Mouse (Mus musculus) heart, embryonic 16.5 days (tissue): ENCODE measurements at regions not wholly inside any gene's neighbourhood (a gene's known extent, or its start where the extent isn't known, plus 50 kb on each side); places are given as distances from the start of the nearest gene placed in this dataset.

ENCODE experiments used
- ATAC-seq: fragments of 200-750 bp; cut with Nextera tagmentation; replicated peaks from 2 replicates; pipeline ENCODE4 v1.8.0; 2017; ENCODE audit warnings: moderate number of reproducible peaks; ENCODE audit not compliant: insufficient read depth, low FRiP score; ENCODE audit errors: extremely low read depth
- H3K27ac ChIP-seq: fragments of 300-500 bp; sonication (generic); 2 replicates; pipeline ENCODE4 v1.5.1; 2014; ENCODE audit warnings: mild to moderate bottlenecking, low read length, control low read depth, moderate library complexity
- H3K27me3 ChIP-seq: fragments of 300-500 bp; sonication (generic); 2 replicates; pipeline ENCODE4 v1.6.1; 2014; ENCODE audit warnings: low read length, mixed read lengths; ENCODE audit not compliant: control insufficient read depth, insufficient read depth
- H3K36me3 ChIP-seq: fragments of 300-500 bp; sonication (generic); 2 replicates; pipeline ENCODE4 v1.6.1; 2014; ENCODE audit not compliant: control insufficient read depth, insufficient read depth
- H3K4me1 ChIP-seq: fragments of 300-500 bp; sonication (generic); 2 replicates; pipeline ENCODE4 v1.6.1; 2014; ENCODE audit warnings: low read length, mixed read lengths; ENCODE audit not compliant: control insufficient read depth, insufficient read depth
- H3K4me2 ChIP-seq: fragments of 300-500 bp; sonication (generic); 2 replicates; pipeline ENCODE4 v1.6.1; 2014; ENCODE audit warnings: low read depth, mild to moderate bottlenecking, control low read depth, low read length
- H3K4me3 ChIP-seq: fragments of 300-500 bp; sonication (generic); 2 replicates; pipeline ENCODE4 v1.5.1; 2014; ENCODE audit warnings: mild to moderate bottlenecking, control low read depth, low read length
- H3K9ac ChIP-seq: fragments of 300-500 bp; sonication (generic); 2 replicates; pipeline ENCODE4 v1.6.1; 2014; ENCODE audit warnings: low read length, control low read depth
- H3K9me3 ChIP-seq: fragments of 300-500 bp; sonication (generic); replicated peaks from 2 replicates; pipeline ENCODE4 v1.6.1; 2016; ENCODE audit warnings: low read length; ENCODE audit not compliant: control insufficient read depth
- WGBS: fragments of 180-500 bp; shearing (Covaris S2); extraction: QIAGEN DNeasy Blood & Tissue Kit; methylation state at CpG from one replicate; pipeline ENCODE4 v1.1.7; 2014; 5-methylcytosine and 5-hydroxymethylcytosine counted together

DNA sequence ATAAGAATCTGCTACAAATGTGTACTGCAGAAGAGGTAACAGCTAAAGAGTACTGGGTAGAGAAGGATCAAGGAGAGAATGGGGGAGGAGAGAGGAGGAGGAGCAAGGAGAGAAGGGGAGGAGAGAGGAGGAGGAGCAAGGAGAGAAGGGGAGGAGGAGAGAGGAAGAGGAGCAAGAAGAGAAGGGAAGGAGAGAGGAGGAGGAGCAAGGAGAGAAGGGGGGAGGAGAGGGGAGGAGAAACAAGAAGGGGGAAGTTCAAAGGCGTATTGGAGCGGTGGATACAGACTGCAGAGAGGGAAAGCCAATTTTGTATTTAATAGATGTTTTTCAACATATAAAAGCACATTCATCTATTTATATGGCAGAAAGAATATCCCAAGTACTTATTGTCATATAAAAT lies 407.6 kb downstream of the Rnd3 start:
- Histone ChIP-seq H3K4me2 (no peak overlapping the region), H3K27me3 (no peaks in the 10 kb centered on the region), H3K36me3 (no peaks in the 10 kb centered on the region), H3K9ac (no peak overlapping the region), H3K9me3 (no peaks in the 10 kb centered on the region), H3K4me1 (no peaks in the 10 kb centered on the region), H3K4me3 (no peak overlapping the region), H3K27ac (no peak overlapping the region)
- no peak for ATAC-seq
- 63% methylated on average over 2 of the region's 2 CpGs for WGBS

DNA sequence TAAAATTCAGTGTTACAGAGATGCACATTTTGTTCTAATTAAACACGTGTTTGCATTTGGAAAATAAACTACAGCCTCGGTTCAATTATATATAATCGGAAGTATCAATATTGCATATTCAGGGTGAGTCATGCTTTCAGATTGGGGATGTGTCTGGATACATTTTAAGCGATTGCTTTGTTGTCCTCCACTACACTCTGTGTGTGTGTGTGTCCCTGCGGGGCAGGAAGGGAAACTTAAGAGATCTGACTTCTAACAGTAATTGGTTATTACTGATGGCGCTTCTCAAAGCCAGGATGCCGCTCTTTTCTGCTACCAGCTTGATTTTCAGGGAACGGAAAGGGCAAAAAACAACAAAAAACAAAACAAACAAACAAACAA lies 409.3 kb downstream of the Rnd3 start:
- H3K27me3 ChIP-seq = no peaks in the 10 kb centered on the region
- no peak overlapping the region for H3K4me3 ChIP-seq
- WGBS = 84% methylated on average over 8 of the region's 8 CpGs
- ATAC-seq = no peak
- H3K9me3 ChIP-seq = no peaks in the 10 kb centered on the region
- H3K9ac ChIP-seq = no peak overlapping the region
- H3K27ac ChIP-seq = no peak overlapping the region
- H3K36me3 ChIP-seq = no peaks in the 10 kb centered on the region
- no peak overlapping the region for H3K4me2 ChIP-seq
- H3K4me1 ChIP-seq = no peaks in the 10 kb centered on the region

- Histone ChIP-seq H3K4me3 (no peak overlapping the region), H3K9me3 (no peaks in the 10 kb centered on the region), H3K36me3 (no peaks in the 10 kb centered on the region), H3K4me2 (no peak overlapping the region), H3K27ac (no peak overlapping the region), H3K27me3 (no peaks in the 10 kb centered on the region), H3K4me1 (no peaks in the 10 kb centered on the region), H3K9ac (no peak overlapping the region)
- WGBS = 73% methylated on average over 8 of the region's 8 CpGs
- no peak for ATAC-seq
Measured at GRCm38 (mm10) chr2:50738936-50739598, 409.8 kb downstream of the Rnd3 start.

- Histone ChIP-seq H3K36me3 (no peaks in the 10 kb centered on the region), H3K9ac (no peak overlapping the region), H3K4me3 (no peak overlapping the region), H3K4me2 (no peak overlapping the region), H3K4me1 (no peaks in the 10 kb centered on the region), H3K27ac (no peak overlapping the region), H3K9me3 (no peaks in the 10 kb centered on the region), H3K27me3 (no peaks in the 10 kb centered on the region)
- 79% methylated on average over 9 of the region's 9 CpGs for WGBS
- no peak for ATAC-seq
Measured at GRCm38 (mm10) chr2:50737706-50738105, 411.2 kb downstream of the Rnd3 start.

- 63% methylated on average over 11 of the region's 11 CpGs for WGBS
Measured at GRCm38 (mm10) chr2:50735029-50735428, 413.9 kb downstream of the Rnd3 start.

DNA sequence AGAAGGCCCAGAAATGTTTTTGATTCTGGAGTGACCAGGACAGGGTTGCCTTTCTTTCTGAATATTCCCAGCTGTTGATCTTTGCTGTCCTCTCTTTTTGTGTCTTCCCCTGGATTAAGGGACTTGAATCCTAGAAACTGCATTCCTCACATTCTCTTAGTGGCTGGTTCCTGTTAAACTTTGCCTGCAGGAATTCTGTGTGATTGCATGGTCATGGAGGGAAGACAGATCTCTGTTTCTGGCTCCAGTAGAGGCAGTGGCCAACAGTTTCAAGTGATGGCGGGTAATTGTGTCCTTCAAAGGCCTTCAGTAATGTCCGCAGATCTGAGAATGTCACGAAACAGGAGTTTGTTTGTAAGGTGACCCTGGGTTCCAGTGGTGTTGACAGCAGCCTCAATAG lies 410.1 kb upstream of the Mmadhc start:
- Histone ChIP-seq H3K4me2 (no peak overlapping the region), H3K9me3 (no peaks in the 10 kb centered on the region), H3K27me3 (no peaks in the 10 kb centered on the region), H3K36me3 (no peaks in the 10 kb centered on the region), H3K27ac (no peak overlapping the region), H3K4me3 (no peak overlapping the region), H3K4me1 (peaks cover 7% of the 10 kb centered on the region), H3K9ac (no peak overlapping the region)
- ATAC-seq = no peak
- 25% methylated on average over 3 of the region's 3 CpGs for WGBS

More at GRCm38 (mm10) chr2:50735029-50735428, 413.9 kb downstream of the Rnd3 start:
- Histone ChIP-seq H3K27me3 (no peaks in the 10 kb centered on the region), H3K36me3 (no peaks in the 10 kb centered on the region), H3K9ac (no peak overlapping the region), H3K4me1 (no peaks in the 10 kb centered on the region), H3K4me2 (no peak overlapping the region), H3K9me3 (no peaks in the 10 kb centered on the region), H3K27ac (no peak overlapping the region), H3K4me3 (no peak overlapping the region)
- ATAC-seq = no peak

GRCm38 (mm10) chr2:50704297-50704696 lies 407.7 kb upstream of the Mmadhc start:
- Histone ChIP-seq H3K36me3 (no peaks in the 10 kb centered on the region), H3K27me3 (no peaks in the 10 kb centered on the region), H3K4me3 (no peak overlapping the region), H3K27ac (peak overlapping the region; percentile 27; the same call in 1 of the 2 replicates), H3K4me1 (peaks cover 13% of the 10 kb centered on the region), H3K4me2 (no peak overlapping the region), H3K9me3 (no peaks in the 10 kb centered on the region), H3K9ac (no peak overlapping the region)
- 45% methylated on average over 3 of the region's 3 CpGs for WGBS
- no peak; the same call in 1 of the 2 replicates for ATAC-seq

DNA sequence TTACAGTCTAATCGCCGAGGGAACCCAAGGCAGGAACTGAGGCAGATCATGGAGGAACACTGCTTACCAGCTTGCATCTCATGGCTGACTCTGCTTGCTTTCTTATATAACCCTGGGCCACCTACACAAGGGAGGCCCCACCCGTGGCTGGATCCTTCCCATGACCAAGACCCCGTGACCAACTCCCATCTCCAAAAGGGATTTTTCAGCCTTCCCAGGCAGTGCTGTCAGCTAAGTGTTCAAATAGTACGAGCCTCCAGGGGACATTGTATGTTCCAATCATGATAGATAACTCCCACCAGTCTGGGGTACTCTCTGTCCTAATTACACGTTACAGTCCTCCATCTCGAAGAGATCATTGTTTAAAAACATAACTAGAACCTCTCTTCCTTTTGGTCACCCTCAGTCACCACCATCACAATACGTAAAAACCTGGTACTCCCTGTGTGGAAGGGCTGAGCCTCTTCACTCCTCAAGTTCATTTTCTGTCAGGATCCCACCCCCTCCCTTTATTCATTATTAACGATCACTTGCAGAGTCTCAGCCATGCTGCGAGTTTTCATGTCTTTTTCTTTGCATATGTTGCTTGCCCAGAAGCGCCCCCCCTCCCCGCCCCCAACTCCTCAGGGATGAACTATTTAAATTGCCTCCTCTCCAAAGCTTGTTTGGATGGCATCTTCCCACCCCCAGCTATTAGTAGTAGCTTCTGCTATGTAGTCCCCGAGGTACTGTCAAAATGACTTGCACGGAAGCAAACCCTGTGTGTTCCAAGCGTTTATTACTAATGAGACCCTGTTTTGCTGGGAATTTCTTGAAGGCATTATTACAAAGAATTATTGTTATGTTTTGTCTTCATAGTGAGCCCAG lies 406.2 kb upstream of the Mmadhc start:
- Histone ChIP-seq H3K27ac (no peak overlapping the region), H3K4me1 (peaks cover 17% of the 10 kb centered on the region), H3K36me3 (no peaks in the 10 kb centered on the region), H3K9me3 (no peaks in the 10 kb centered on the region), H3K4me3 (no peak overlapping the region), H3K27me3 (no peaks in the 10 kb centered on the region), H3K9ac (no peak overlapping the region), H3K4me2 (no peak overlapping the region)
- no peak for ATAC-seq
- 85% methylated on average over 15 of the region's 15 CpGs for WGBS

- no peak overlapping the region for H3K27ac ChIP-seq
- no peak for ATAC-seq
Measured at GRCm38 (mm10) chr2:50698841-50699240, 402.2 kb upstream of the Mmadhc start.

More at GRCm38 (mm10) chr2:50698841-50699240, 402.2 kb upstream of the Mmadhc start:
- WGBS = 62% methylated on average over 6 of the region's 6 CpGs
- Histone ChIP-seq H3K36me3 (no peaks in the 10 kb centered on the region), H3K4me2 (no peak overlapping the region), H3K27me3 (no peaks in the 10 kb centered on the region), H3K4me3 (no peak overlapping the region), H3K4me1 (peaks cover 14% of the 10 kb centered on the region), H3K9ac (no peak overlapping the region), H3K9me3 (no peaks in the 10 kb centered on the region)
